Mouse (Mus musculus): Measurements from ENCODE around the gene Gm11172. TPM values are rescaled to one million over a fixed set of nuclear protein-coding genes. Genes with fewer than 3 reads are reported as not detected.
A peak's percentile ranks its signal among the peaks of the same experiment; 100 is the strongest.

Gene Gm11172
- total and polyA plus RNA-seq, 3 experiments = not detected

GRCm38 (mm10) chr16:10788271-10788670 lies 24.4 kb upstream of the Gm11172 start, which contains the start of gene Tnp2:
Gene Tnp2 (minus strand): TSS chr16:10788660.
- H3K79me2 ChIP-seq (replicated peaks; ENCODE audit: control insufficient read depth, extremely low read depth, insufficient read depth, poor library complexity, severe bottlenecking) = peaks cover 14% of the 10 kb centered on the region
- no peaks in the 10 kb centered on the region for H3K9me3 ChIP-seq (replicated peaks; ENCODE audit: low read length)
- H3K4me1 ChIP-seq (ENCODE audit: control insufficient read depth in 1 of 2, insufficient read depth in 2 of 2) = peaks cover 28 to 37% of the 10 kb centered on the region in 2 experiments
- H3K9ac ChIP-seq (ENCODE audit: insufficient read depth, low read depth) = no peak within 1 kb of the TSS
- dilution Hi-C loops (cut with MboI; ENCODE audit: extremely low pct_ligation_motif_present, extremely low pct_unique_long_range_greater_than_20kb, low sequenced_read_pairs) = no loop called here
- no peak within 1 kb of the TSS for H3K27ac ChIP-seq (ENCODE audit: insufficient read depth, low read depth)
- no peaks in the 10 kb centered on the region for H3K27me3 ChIP-seq (replicated peaks)
- in situ Hi-C loops (cut with MboI; ENCODE audit: low pct_ligation_motif_present, low pct_unique_long_range_greater_than_20kb, low sequenced_read_pairs) = loop anchor here (5.0 kb wide), 2 partner anchors 121 to 216 kb away; no protein-coding TSS in a partner anchor
- H3K4me3 ChIP-seq (replicated peaks in 1 of 3; ENCODE audit: low read depth in 2 of 3, low read length in 2 of 3, poor library complexity in 1 of 3) = no peak within 1 kb of the TSS
- DNase-seq (ENCODE audit: extremely low read depth) = peak; percentile 44
- TF ChIP-seq BHLHE40 (IDR thresholded peaks at IDR 0.05; ENCODE audit: low read depth, low read length) = 0 out of 2 replicates have a peak, but pooled peaks have one; percentile 18
- 0 out of 2 replicates have a peak, but pooled peaks have one; percentile 19 for TF ChIP-seq ETS1 (conservative IDR thresholded peaks at IDR 0.05; ENCODE audit: low read depth, low read length)
- TF ChIP-seq TCF12 (IDR thresholded peaks at IDR 0.05; ENCODE audit: low read depth, low read length) = peak; percentile 52; the same call in 1 of the 2 replicates
- TF ChIP-seq CHD2 (IDR thresholded peaks at IDR 0.05; ENCODE audit: low read length) = 0 out of 2 replicates have a peak, but pooled peaks have one; percentile 25
- no peak for TF ChIP-seq RCOR1 (conservative IDR thresholded peaks at IDR 0.05; ENCODE audit: low read depth, low read length)
- peaks cover 0 to 11% of the 10 kb centered on the region in 2 experiments for H3K36me3 ChIP-seq (replicated peaks in 1 of 2; ENCODE audit: control insufficient read depth in 1 of 2, insufficient read depth in 1 of 2, low read length in 1 of 2)
- no peak within 1 kb of the TSS for H3K4me2 ChIP-seq (ENCODE audit: insufficient read depth, low read depth, poor library complexity, severe bottlenecking)

GRCm38 (mm10) chr16:10788866-10789265 lies 23.8 kb upstream of the Gm11172 start:
- Histone ChIP-seq H3K4me1 (ENCODE audit: control insufficient read depth in 1 of 2, insufficient read depth in 2 of 2) (peaks cover 31 to 37% of the 10 kb centered on the region in 2 experiments), H3K9me3 (replicated peaks; ENCODE audit: low read length) (no peaks in the 10 kb centered on the region), H3K79me2 (replicated peaks; ENCODE audit: control insufficient read depth, extremely low read depth, insufficient read depth, poor library complexity, severe bottlenecking) (peaks cover 9% of the 10 kb centered on the region), H3K27ac (ENCODE audit: insufficient read depth, low read depth) (no peak overlapping the region), H3K4me2 (ENCODE audit: insufficient read depth, low read depth, poor library complexity, severe bottlenecking) (no peak overlapping the region), H3K4me3 (replicated peaks in 1 of 3; ENCODE audit: low read depth in 2 of 3, low read length in 2 of 3, poor library complexity in 1 of 3) (no peak overlapping the region), H3K36me3 (replicated peaks in 1 of 2; ENCODE audit: control insufficient read depth in 1 of 2, insufficient read depth in 1 of 2, low read length in 1 of 2) (peaks cover 0 to 6% of the 10 kb centered on the region in 2 experiments), H3K9ac (ENCODE audit: insufficient read depth, low read depth) (no peak overlapping the region), H3K27me3 (replicated peaks) (no peaks in the 10 kb centered on the region)
- TF ChIP-seq EP300 (IDR thresholded peaks at IDR 0.05; ENCODE audit: low read length) = no peak
- TF ChIP-seq ETS1 (conservative IDR thresholded peaks at IDR 0.05; ENCODE audit: low read depth, low read length) = no peak
- in situ Hi-C loops (cut with MboI; ENCODE audit: low pct_ligation_motif_present, low pct_unique_long_range_greater_than_20kb, low sequenced_read_pairs) (loop anchor here (5.0 kb wide), 2 partner anchors 122 to 217 kb away; no protein-coding TSS in a partner anchor), dilution Hi-C loops (cut with MboI; ENCODE audit: extremely low pct_ligation_motif_present, extremely low pct_unique_long_range_greater_than_20kb, low sequenced_read_pairs) (no loop called here)
- peak; percentile 42 for DNase-seq (ENCODE audit: extremely low read depth)

- TF ChIP-seq ZC3H11A (IDR thresholded peaks at IDR 0.05; ENCODE audit: low read depth, low read length) (no peak), NRF1 (IDR thresholded peaks at IDR 0.05; ENCODE audit: low read depth, low read length) (no peak), HCFC1 (IDR thresholded peaks at IDR 0.05; ENCODE audit: low read depth, low read length) (no peak), ZMIZ1 (IDR thresholded peaks at IDR 0.05; ENCODE audit: low read depth, low read length) (no peak), POLR2AphosphoS2 (IDR thresholded peaks at IDR 0.05; ENCODE audit: low read depth, low read length) (no peak), PAX5 (IDR thresholded peaks at IDR 0.05; ENCODE audit: low read length) (no peak), SMC3 (IDR thresholded peaks at IDR 0.05; ENCODE audit: low read depth, low read length) (no peak), BHLHE40 (IDR thresholded peaks at IDR 0.05; ENCODE audit: low read depth, low read length) (no peak), MAX (IDR thresholded peaks at IDR 0.05; ENCODE audit: low read length) (no peak), POLR2A (IDR thresholded peaks at IDR 0.05; ENCODE audit: low read depth, low read length) (no peak)
- Histone ChIP-seq H3K4me2 (ENCODE audit: insufficient read depth, low read depth, poor library complexity, severe bottlenecking) (no peak within 1 kb of the TSS), H3K4me1 (ENCODE audit: control insufficient read depth in 1 of 2, insufficient read depth in 2 of 2) (peaks cover 31 to 37% of the 10 kb centered on the region in 2 experiments), H3K79me2 (replicated peaks; ENCODE audit: control insufficient read depth, extremely low read depth, insufficient read depth, poor library complexity, severe bottlenecking) (no peaks in the 10 kb centered on the region), H3K9ac (ENCODE audit: insufficient read depth, low read depth) (no peak within 1 kb of the TSS), H3K27ac (ENCODE audit: insufficient read depth, low read depth) (no peak within 1 kb of the TSS), H3K36me3 (replicated peaks in 1 of 2; ENCODE audit: control insufficient read depth in 1 of 2, insufficient read depth in 1 of 2, low read length in 1 of 2) (no peaks in the 10 kb centered on the region), H3K4me3 (replicated peaks in 1 of 3; ENCODE audit: low read depth in 2 of 3, low read length in 2 of 3, poor library complexity in 1 of 3) (no peak within 1 kb of the TSS), H3K9me3 (replicated peaks; ENCODE audit: low read length) (no peaks in the 10 kb centered on the region), H3K27me3 (replicated peaks) (no peaks in the 10 kb centered on the region)
- dilution Hi-C loops (cut with MboI; ENCODE audit: extremely low pct_ligation_motif_present, extremely low pct_unique_long_range_greater_than_20kb, low sequenced_read_pairs) (no loop called here), in situ Hi-C loops (cut with MboI; ENCODE audit: low pct_ligation_motif_present, low pct_unique_long_range_greater_than_20kb, low sequenced_read_pairs) (loop anchor here (5.0 kb wide), 1 partner anchor 42 kb away; no protein-coding TSS in a partner anchor)
- DNase-seq (ENCODE audit: extremely low read depth) = no peak
These were observed 22.0 kb upstream of the Gm11172 start, which contains the start of gene Prm3 for GRCm38 (mm10) chr16:10790702-10791101. Gene Prm3 (minus strand): TSS chr16:10790914.

Measured in CH12.LX (cell line).